Mouse (Mus musculus) megakaryocyte progenitor cell, adult 5-6 weeks (primary cell): Measurements from ENCODE around the gene Bcas2. TPM values are rescaled to one million over a fixed set of nuclear protein-coding genes. Genes with fewer than 3 reads are reported as not detected.
"Not testable (repeated sequence)": the region's sequence is repeated elsewhere in the genome, so short reads cannot be mapped to it uniquely, and the experiment has no call there.

ENCODE experiments used
- ATAC-seq: replicated peaks from 2 replicates; pipeline ENCODE4 v1.8.0; 2016; ENCODE audit warnings: mild to moderate bottlenecking, moderate TSS enrichment, inconsistent platforms; ENCODE audit not compliant: poor library complexity
- total RNA-seq, 2 experiments: library from RNA; stranded (forward) in 1 of 2; stranded (reverse) in 1 of 2; fragments of 157-497, 149-512 nt in 1 of 2; fragments of 200-1000 nt in 1 of 2; gene quantifications; 2 replicates each; pipeline versions ENCODE4 v1.2.3 to v1.2.4; 2015 to 2017

Bcas2 gene
- total RNA-seq, 2 experiments from 2014 or later: 129 to 169 TPM

- peak; percentile 96 for ATAC-seq
Observed at GRCm38 (mm10) chr3:103159232-103159900, 12.1 kb upstream of the Bcas2 start.

DNA sequence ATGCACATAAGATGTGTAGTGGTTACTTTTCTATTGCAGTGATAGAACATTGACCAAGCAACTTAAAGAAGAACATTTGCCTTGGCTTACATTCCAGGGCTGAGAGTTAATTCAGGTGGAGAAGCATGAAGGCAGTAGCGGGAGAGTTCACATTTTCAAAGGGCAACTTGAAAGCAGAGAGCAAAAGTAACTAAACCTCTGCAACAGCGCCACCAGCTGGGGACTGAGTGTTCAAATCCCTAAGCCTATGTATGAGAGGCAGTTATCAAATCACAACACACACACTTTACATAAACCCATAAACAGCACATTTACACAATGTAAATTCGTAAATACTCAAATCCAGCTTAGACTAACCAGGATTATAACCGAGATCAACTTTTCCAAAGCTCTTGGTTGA is 1.7 kb upstream of the Bcas2 start:
- peak; percentile 72 for ATAC-seq

- ATAC-seq: peak; percentile 18; the same call in 1 of the 2 replicates
Observed at GRCm38 (mm10) chr3:103172615-103173014, 1.2 kb downstream of the Bcas2 start.

- peak; percentile 70 for ATAC-seq
Observed at GRCm38 (mm10) chr3:103176740-103177139, 5.3 kb downstream of the Bcas2 start.

DNA sequence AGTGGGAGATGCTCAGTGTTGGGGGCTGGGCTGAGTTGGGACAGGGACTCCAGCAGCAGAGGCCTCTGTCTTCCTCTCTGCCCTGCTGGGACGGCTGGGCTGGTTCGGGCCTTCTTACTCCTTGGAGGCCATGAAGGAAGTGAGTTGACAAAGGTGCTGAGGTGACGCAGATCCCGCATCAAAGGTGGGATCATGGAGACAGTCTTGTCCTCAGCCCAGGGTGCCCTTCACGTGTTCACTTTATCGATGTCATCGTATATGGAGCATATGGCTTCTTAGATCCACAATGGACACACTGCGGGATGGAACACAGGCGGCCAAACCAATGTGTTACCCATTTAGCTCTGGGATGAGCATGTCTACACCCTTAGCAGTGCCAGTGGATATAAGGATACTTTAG is 8.1 kb downstream of the Bcas2 start:
- no peak for ATAC-seq

DNA sequence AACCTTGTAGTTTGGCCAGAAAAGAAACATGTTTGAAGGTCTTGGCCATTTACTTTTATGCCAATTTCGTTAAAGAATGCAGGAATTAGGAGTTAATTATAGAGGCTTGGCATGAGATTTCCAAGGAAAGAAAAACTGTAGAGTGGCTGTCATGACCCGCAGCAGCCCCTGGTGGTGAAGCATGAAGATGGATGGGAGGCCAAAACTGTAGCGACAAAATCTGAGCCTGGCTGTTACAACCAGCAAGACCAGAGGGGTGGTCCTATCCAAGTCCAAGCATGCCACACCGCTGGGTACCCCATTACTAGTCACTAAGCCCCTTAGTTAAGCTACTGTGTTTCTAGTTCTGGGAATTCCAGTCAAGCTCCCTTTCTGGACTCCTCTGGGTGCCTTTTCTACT is 9.7 kb downstream of the Bcas2 start:
- ATAC-seq: no peak

- ATAC-seq: no peak
Observed at GRCm38 (mm10) chr3:103182821-103183220, 11.4 kb downstream of the Bcas2 start.

GRCm38 (mm10) chr3:103184467-103184866 is 13.0 kb downstream of the Bcas2 start:
- not testable (repeated sequence) for ATAC-seq

DNA sequence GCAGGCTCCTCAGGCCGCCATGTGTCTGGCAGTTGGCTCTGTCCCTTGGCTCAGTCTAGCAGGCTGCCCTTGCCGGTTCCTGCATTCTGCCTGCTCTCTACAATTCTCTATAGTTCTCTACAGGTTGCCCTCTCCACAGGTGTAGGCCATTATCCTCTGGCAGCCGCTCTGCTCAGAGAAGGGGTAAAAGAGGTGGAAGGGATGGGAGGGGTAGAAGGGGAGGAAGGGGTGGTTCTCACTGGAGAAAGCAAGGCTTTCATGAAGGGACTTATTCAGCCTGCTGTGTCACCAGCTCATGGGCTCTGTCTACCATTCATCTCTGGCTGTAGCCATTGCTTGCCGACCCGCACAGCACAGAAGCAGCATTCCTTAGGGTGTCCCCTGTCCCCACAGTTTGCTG is 17.0 kb downstream of the Bcas2 start:
- no peak for ATAC-seq

DNA sequence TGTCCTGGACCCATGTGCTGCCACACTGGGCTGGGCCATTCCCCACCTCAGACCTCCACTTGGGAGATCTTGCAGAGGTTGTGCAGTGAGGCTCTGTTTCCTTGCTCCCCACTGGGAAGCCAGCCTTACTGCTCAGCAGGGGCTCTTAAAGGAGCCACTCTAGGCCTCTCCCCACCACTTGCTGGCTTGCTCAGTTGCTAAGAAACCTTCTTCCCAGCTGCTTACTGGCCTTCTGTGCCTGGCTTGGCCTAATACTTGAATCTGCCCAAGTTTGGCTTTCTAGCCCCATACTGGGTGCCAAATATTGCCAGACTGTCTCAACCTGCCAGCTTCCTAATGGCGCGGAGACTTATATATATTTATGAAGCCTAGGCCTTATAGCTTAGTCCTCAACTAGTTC is 17.4 kb downstream of the Bcas2 start:
- no peak for ATAC-seq

DNA sequence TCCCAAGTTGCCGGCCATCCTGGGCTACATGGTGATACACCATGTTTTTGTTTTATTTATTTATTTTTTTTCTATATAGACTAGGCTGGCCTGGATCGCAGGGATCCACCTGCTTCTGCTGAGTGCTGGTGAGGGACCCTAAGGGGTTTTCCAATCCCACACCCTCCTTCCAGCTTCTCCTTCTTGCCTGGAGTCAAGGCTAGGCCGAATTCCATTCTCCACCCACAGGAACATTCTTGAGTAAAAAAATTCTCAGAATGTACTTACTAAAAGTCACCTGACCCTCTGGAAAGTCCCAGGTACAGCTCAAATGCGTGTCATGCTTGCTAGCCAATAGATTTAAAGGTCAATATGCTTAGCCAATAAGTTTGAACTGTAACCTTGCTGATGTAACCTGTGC is 20.7 kb downstream of the Bcas2 start:
- no peak for ATAC-seq

DNA sequence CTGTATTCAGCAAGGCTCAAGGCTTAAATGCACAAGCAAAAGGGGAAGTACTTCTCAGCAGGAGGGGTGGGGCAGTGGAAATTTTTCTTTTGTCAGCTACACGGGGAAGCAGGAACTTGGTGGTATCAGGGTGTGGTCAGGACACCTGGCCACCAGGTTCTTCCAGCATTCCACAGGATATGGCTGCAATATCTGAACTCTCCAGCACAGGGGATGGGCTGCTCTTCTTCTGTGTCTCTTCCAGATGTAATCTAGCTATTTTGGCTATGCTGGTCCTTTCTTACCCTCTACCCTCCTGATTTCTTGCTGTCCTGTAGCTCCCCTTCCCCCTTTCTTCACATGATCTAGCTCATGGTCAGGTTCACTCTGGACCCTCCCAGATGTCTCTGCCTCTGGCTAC is 21.7 kb downstream of the Bcas2 start:
- ATAC-seq: no peak

DNA sequence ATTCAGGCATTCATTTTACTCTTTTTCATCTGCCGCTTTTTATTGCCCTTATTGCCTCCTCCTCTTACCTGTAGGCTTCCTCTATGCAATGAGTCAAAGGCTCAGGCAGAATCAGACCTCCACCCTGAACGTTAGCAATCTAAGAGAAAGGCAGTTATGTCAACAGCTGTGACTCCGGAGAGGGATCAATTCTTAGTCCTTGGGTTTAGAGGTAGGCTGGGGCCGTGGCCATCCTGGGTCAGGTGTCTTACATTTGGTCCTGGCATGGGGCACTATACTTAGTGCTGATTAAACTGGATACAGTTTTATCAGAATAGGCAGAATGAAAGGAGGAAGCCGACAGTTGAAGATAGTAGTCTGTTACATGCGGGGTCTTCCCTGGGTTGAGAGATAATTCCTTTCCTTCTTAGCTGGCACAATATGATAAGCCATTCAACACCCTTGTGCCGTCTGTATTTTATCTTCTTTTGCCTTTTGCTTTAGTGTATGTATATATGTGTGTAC is 24.9 kb downstream of the Bcas2 start:
- peak; percentile 93 for ATAC-seq

GRCm38 (mm10) chr3:103199386-103199785 is 27.9 kb downstream of the Bcas2 start:
- no peak for ATAC-seq

GRCm38 (mm10) chr3:103201105-103201504 is 29.6 kb downstream of the Bcas2 start:
- not testable (repeated sequence) for ATAC-seq

GRCm38 (mm10) chr3:103203554-103203953 is 32.1 kb downstream of the Bcas2 start:
- ATAC-seq: no peak

DNA sequence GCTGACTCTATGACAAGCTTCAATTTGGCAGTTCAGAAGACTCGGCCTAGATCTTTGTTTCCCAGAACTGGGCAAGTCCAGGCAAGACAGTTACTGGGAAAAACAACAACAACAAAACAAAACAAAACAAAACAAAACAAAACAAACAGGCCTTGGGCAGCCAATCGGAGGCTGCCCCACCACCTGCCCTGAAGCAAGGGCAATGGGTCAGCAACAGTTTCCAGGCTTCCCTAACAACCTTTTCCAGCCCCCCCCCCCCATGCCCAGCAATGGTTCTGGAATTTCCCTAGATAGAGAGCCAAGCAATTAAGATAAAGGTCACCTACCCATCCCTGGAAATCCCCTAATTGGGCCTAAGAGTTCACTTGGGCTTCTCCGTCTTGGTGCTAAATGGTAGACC is 33.0 kb downstream of the Bcas2 start:
- ATAC-seq: no peak

GRCm38 (mm10) chr3:103206393-103206792 is 34.9 kb downstream of the Bcas2 start:
- peak; percentile 93 for ATAC-seq

GRCm38 (mm10) chr3:103207749-103208148 is 36.3 kb downstream of the Bcas2 start:
- ATAC-seq: no peak

GRCm38 (mm10) chr3:103208237-103208636 is 36.8 kb downstream of the Bcas2 start:
- ATAC-seq: no peak

GRCm38 (mm10) chr3:103211101-103211500 is 39.6 kb downstream of the Bcas2 start:
- ATAC-seq: no peak

DNA sequence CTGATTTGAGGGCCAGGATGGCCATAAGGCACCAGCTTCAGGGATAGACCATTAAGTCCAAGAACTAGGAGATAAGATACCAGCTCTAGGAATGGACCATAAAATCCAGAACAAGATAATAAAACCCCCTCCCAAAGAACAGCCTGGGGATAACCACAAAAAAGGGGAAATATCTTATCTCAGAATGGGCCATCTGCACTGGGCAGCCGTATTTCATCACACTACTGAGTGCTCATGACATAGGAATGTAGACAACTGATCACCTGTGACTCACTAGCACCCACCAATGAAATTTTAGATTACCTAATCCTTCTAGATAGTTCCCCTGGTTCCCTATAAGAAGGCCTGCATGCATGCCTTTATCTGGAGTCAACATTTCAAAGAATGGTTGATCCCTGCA is 40.7 kb downstream of the Bcas2 start:
- ATAC-seq: peak; percentile 69

- ATAC-seq: peak; percentile 56
Observed at GRCm38 (mm10) chr3:103213537-103213936, 42.1 kb downstream of the Bcas2 start.
